Mouse (Mus musculus) midbrain, embryonic 10.5 days (tissue): ENCODE results near the gene Zfp831. TPM values are rescaled to one million over a fixed set of nuclear protein-coding genes. Genes with fewer than 3 reads are reported as not detected.

ENCODE experiments used
- polyA plus RNA-seq: library from polyadenylated mRNA; unstranded; fragments of >200 nt; fragmentation: Nextera tagmentation; extraction: Ambion mirVana; gene quantifications from 2 replicates; pipeline ENCODE4 v1.2.1, GENCODE M21; 2016

Zfp831 gene
- polyA plus RNA-seq, 1 experiment from 2014 or later, result not detected

Other genes starting within 250 kb of the Zfp831 start
- 193 and 195 TPM in 2 replicates for gene Nelfcd, start 227.7 kb upstream of the Zfp831 start, polyA plus RNA-seq
- 116 TPM in 2 replicates for gene Ctsz, start 204.5 kb upstream of the Zfp831 start, polyA plus RNA-seq
- 4.3 and 6.1 TPM in 2 replicates for gene Tubb1, start 192.8 kb upstream of the Zfp831 start, polyA plus RNA-seq
- 569 and 605 TPM in 2 replicates for gene Atp5e, start 179.4 kb upstream of the Zfp831 start, polyA plus RNA-seq
- 125 and 132 TPM in 2 replicates for gene Prelid3b, start 170.5 kb upstream of the Zfp831 start, polyA plus RNA-seq
- 8.4 and 9.6 TPM in 2 replicates for gene Edn3, start 117.1 kb downstream of the Zfp831 start, polyA plus RNA-seq